Mouse (Mus musculus): ENCODE data around the gene Gpatch8.

GRCm38 (mm10) chr11:102432896-102433295 is 123.3 kb downstream of the Gpatch8 start:
- TF ChIP-seq CTCF (IDR thresholded peaks at IDR 0.05; ENCODE audit: extremely low read depth, insufficient read depth, low read length) (no peak), POLR2A (IDR thresholded peaks at IDR 0.05; ENCODE audit: extremely low read depth, insufficient read depth, low read length) (no peak)
